Mouse (Mus musculus) kidney, postnatal 25 days (tissue): ENCODE measurements around the gene Celf2.
A peak's percentile ranks its signal among the peaks of the same experiment; 100 is the strongest.
"Not testable (repeated sequence)": the region's sequence is repeated elsewhere in the genome, so short reads cannot be mapped to it uniquely, and the experiment has no call there.

Experiments
- DNase-seq, 2 experiments: peaks; one replicate each; pipeline ENCODE4 v3.0.0; 2021; ENCODE audit warnings: mixed read lengths in 2 of 2

Gene Celf2

GRCm38 (mm10) chr2:7509463-7509862, at the start of gene Celf2:
Gene Celf2, minus strand, starts transcription at chr2:7509563.
- not testable (repeated sequence) for DNase-seq

- no peak for DNase-seq
These were observed 46.0 kb upstream of the Celf2 start for GRCm38 (mm10) chr2:7555144-7555892.

- DNase-seq, result no peak
These were observed 45.2 kb upstream of the Celf2 start for GRCm38 (mm10) chr2:7554601-7555000.

GRCm38 (mm10) chr2:7552887-7553286, 43.5 kb upstream of the Celf2 start:
- peak; percentile 77 to 84 for DNase-seq

- DNase-seq, result no peak
These were observed 39.5 kb upstream of the Celf2 start for GRCm38 (mm10) chr2:7548886-7549285.

- DNase-seq, result no peak
These were observed 25.3 kb upstream of the Celf2 start for GRCm38 (mm10) chr2:7534615-7535204.

GRCm38 (mm10) chr2:7534195-7534594, 24.8 kb upstream of the Celf2 start:
- DNase-seq, result no peak

- no peak for DNase-seq
These were observed 22.0 kb upstream of the Celf2 start for GRCm38 (mm10) chr2:7531185-7531960.

- DNase-seq, result no peak
These were observed 21.3 kb upstream of the Celf2 start for GRCm38 (mm10) chr2:7530461-7531184.

GRCm38 (mm10) chr2:7529637-7530036, 20.3 kb upstream of the Celf2 start:
- DNase-seq, result no peak

GRCm38 (mm10) chr2:7526696-7527095, 17.3 kb upstream of the Celf2 start:
- no peak for DNase-seq

GRCm38 (mm10) chr2:7519473-7519872, 10.1 kb upstream of the Celf2 start:
- no peak for DNase-seq

- no peak for DNase-seq
These were observed 15.9 kb downstream of the Celf2 start for GRCm38 (mm10) chr2:7493420-7493819.

- no peak for DNase-seq
These were observed 24.4 kb downstream of the Celf2 start for GRCm38 (mm10) chr2:7484974-7485373.

- no peak for DNase-seq
These were observed 27.3 kb downstream of the Celf2 start for GRCm38 (mm10) chr2:7482062-7482461.

GRCm38 (mm10) chr2:7460329-7461056, 48.9 kb downstream of the Celf2 start:
- no peak for DNase-seq

- DNase-seq, result no peak
These were observed 70.6 kb downstream of the Celf2 start for GRCm38 (mm10) chr2:7438721-7439282.

- DNase-seq, result no peak
These were observed 82.9 kb downstream of the Celf2 start for GRCm38 (mm10) chr2:7426481-7426880.

- DNase-seq, result no peak
These were observed 108.8 kb downstream of the Celf2 start for GRCm38 (mm10) chr2:7400530-7400929.

GRCm38 (mm10) chr2:7395935-7396334, 113.4 kb downstream of the Celf2 start:
- no peak for DNase-seq

GRCm38 (mm10) chr2:7395473-7395872, 113.9 kb downstream of the Celf2 start:
- DNase-seq, result no peak

GRCm38 (mm10) chr2:7392500-7392899, 116.9 kb downstream of the Celf2 start:
- DNase-seq, result no peak
